Mouse (Mus musculus) cerebellum, postnatal 4 days (tissue): Measurements from ENCODE around the gene R3hdm4.
A peak's percentile ranks its signal among the peaks of the same experiment; 100 is the strongest.
"Not testable (repeated sequence)": the region's sequence is repeated elsewhere in the genome, so short reads cannot be mapped to it uniquely, and the experiment has no call there.

Experiments
- DNase-seq, 2 experiments: peaks; one replicate each; pipeline ENCODE4 v3.0.0; 2022; ENCODE audit warnings: low spot score in 2 of 2, mixed read lengths in 1 of 2

The R3hdm4 gene

GRCm38 (mm10) chr10:79906712-79907111 lies 14.3 kb downstream of the R3hdm4 start:
- no peak for DNase-seq

GRCm38 (mm10) chr10:79900951-79901410 lies 20.0 kb downstream of the R3hdm4 start:
- peak in 1 of 2 experiments; percentile 56 for DNase-seq

- DNase-seq = no peak
Measured at GRCm38 (mm10) chr10:79897316-79898245, 23.4 kb downstream of the R3hdm4 start.

GRCm38 (mm10) chr10:79896814-79897213 lies 24.2 kb downstream of the R3hdm4 start:
- DNase-seq = no peak

- DNase-seq = no peak
Measured at GRCm38 (mm10) chr10:79896306-79896705, 24.7 kb downstream of the R3hdm4 start.

GRCm38 (mm10) chr10:79892451-79893118 lies 28.4 kb downstream of the R3hdm4 start:
- peak; percentile 75 to 82 for DNase-seq

GRCm38 (mm10) chr10:79890670-79891069 lies 30.3 kb downstream of the R3hdm4 start, which contains the start of gene Cfd:
Gene Cfd, plus strand, starts transcription at chr10:79890853.
- DNase-seq = no peak

- no peak for DNase-seq
Measured at GRCm38 (mm10) chr10:79889386-79889785, 31.6 kb downstream of the R3hdm4 start.

GRCm38 (mm10) chr10:79886611-79887010 lies 34.4 kb downstream of the R3hdm4 start:
- no peak for DNase-seq

GRCm38 (mm10) chr10:79886054-79886453 lies 35.0 kb downstream of the R3hdm4 start, which contains the start of gene Elane:
Gene Elane, plus strand, starts transcription at chr10:79886247.
- DNase-seq = no peak

GRCm38 (mm10) chr10:79884938-79885337 lies 36.1 kb downstream of the R3hdm4 start:
- not testable (repeated sequence) for DNase-seq

- DNase-seq = peak in 1 of 2 experiments; percentile 57
Measured at GRCm38 (mm10) chr10:79884446-79884845, 36.6 kb downstream of the R3hdm4 start.

GRCm38 (mm10) chr10:79883297-79884084 lies 37.5 kb downstream of the R3hdm4 start:
- peak; percentile 65 to 79 for DNase-seq

- no peak for DNase-seq
Measured at GRCm38 (mm10) chr10:79881981-79882380, 39.0 kb downstream of the R3hdm4 start.

GRCm38 (mm10) chr10:79880721-79881120 lies 40.3 kb downstream of the R3hdm4 start:
- no peak for DNase-seq

GRCm38 (mm10) chr10:79879527-79879926 lies 41.5 kb downstream of the R3hdm4 start:
- no peak for DNase-seq

GRCm38 (mm10) chr10:79877757-79878156 lies 43.3 kb downstream of the R3hdm4 start:
- no peak for DNase-seq

GRCm38 (mm10) chr10:79877174-79877573 lies 43.8 kb downstream of the R3hdm4 start:
- no peak for DNase-seq

- peak; percentile 51 to 77 for DNase-seq
Measured at GRCm38 (mm10) chr10:79874290-79874862, 46.6 kb downstream of the R3hdm4 start, which contains the start of the genes Prtn3 and Plppr3. Gene Prtn3, plus strand, starts transcription at chr10:79874476. Gene Plppr3, minus strand, starts transcription at chr10:79874634.

GRCm38 (mm10) chr10:79873715-79874289 lies 47.2 kb downstream of the R3hdm4 start:
- no peak for DNase-seq

- no peak for DNase-seq
Measured at GRCm38 (mm10) chr10:79873313-79873712, 47.7 kb downstream of the R3hdm4 start.
